Mouse (Mus musculus): ENCODE results near the gene Bpgm.

DNA sequence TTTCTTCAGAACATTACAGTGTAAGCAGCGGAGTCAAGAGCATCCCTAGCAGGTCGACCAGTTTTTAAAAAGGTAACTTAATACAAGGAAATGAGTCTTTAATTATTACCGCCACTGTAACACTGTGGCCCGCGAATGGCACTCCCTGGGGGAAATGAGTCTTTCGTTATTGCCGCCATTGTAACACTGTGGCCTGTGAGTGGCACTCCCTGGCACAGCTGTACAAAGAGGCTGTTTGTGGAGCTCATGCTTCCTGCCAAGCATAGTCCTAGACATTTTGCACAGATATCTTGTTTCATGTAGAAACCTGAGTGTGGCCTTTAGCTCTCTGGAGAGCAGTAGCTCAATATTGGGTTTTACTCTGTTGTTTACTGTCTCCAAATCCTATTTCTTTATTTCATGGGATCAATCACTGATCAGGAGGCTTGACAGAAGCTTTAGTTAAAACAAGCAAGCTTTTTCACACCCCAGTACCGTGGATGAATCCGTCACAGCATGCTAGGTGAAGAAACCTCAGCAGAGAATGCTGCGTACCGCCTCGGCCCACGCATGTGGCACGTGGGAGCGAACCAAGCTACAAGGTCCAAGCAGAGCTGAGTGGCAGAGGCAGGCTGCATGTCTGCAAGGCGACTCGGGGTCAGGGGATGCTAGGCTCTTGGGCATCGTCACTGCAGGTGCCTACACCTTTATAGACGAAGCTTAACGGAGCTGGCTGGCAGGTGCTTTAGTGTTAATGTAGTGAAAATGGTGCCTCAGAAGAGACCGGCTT is 17.5 kb downstream of the Bpgm start:
- TF ChIP-seq CTCF (IDR thresholded peaks at IDR 0.05; ENCODE audit: insufficient read depth, low read depth, low read length) (no peak), POLR2A (IDR thresholded peaks at IDR 0.05; ENCODE audit: insufficient read depth, low read depth, low read length) (no peak)
